Mouse (Mus musculus): ENCODE measurements around the gene Ide. TPM values are rescaled to one million over a fixed set of nuclear protein-coding genes. Genes with fewer than 3 reads are reported as not detected.

Gene Ide
- polyA plus RNA-seq, 1 experiment: 24.8 TPM

- TF ChIP-seq POLR2A (IDR thresholded peaks at IDR 0.05; ENCODE audit: borderline replicate concordance, low read depth, low read length): no peak
- TF ChIP-seq CTCF (IDR thresholded peaks at IDR 0.05; ENCODE audit: low read depth, low read length): no peak
- no peak overlapping the region for H3K27ac ChIP-seq (ENCODE audit: insufficient read depth, low read depth, low read length)
- peaks cover 4% of the 10 kb centered on the region for H3K4me1 ChIP-seq (ENCODE audit: control insufficient read depth, insufficient read depth, low read length)
- H3K4me3 ChIP-seq (ENCODE audit: insufficient read depth, low read length): no peak overlapping the region
Observed at GRCm38 (mm10) chr19:37368990-37369389, 31.3 kb upstream of the Ide start.

- TF ChIP-seq CTCF (IDR thresholded peaks at IDR 0.05; ENCODE audit: low read depth, low read length) (no peak), POLR2A (IDR thresholded peaks at IDR 0.05; ENCODE audit: borderline replicate concordance, low read depth, low read length) (no peak)
- peaks cover 2% of the 10 kb centered on the region; the same call in 1 of the 2 replicates for H3K4me1 ChIP-seq (ENCODE audit: control insufficient read depth, insufficient read depth, low read length)
- no peak overlapping the region for H3K27ac ChIP-seq (ENCODE audit: insufficient read depth, low read depth, low read length)
- no peak overlapping the region for H3K4me3 ChIP-seq (ENCODE audit: insufficient read depth, low read length)
Observed at GRCm38 (mm10) chr19:37363128-37363939, 25.7 kb upstream of the Ide start.

- TF ChIP-seq CTCF (IDR thresholded peaks at IDR 0.05; ENCODE audit: low read depth, low read length) (no peak), POLR2A (IDR thresholded peaks at IDR 0.05; ENCODE audit: borderline replicate concordance, low read depth, low read length) (no peak)
Observed at GRCm38 (mm10) chr19:37362545-37362944, 24.9 kb upstream of the Ide start.

GRCm38 (mm10) chr19:37360044-37360443 is 22.4 kb upstream of the Ide start:
- H3K4me1 ChIP-seq (ENCODE audit: control insufficient read depth, insufficient read depth, low read length): peaks cover 2% of the 10 kb centered on the region; the same call in 1 of the 2 replicates
- H3K4me3 ChIP-seq (ENCODE audit: insufficient read depth, low read length): no peak overlapping the region
- no peak for TF ChIP-seq CTCF (IDR thresholded peaks at IDR 0.05; ENCODE audit: low read depth, low read length)
- TF ChIP-seq POLR2A (IDR thresholded peaks at IDR 0.05; ENCODE audit: borderline replicate concordance, low read depth, low read length): no peak

More at GRCm38 (mm10) chr19:37362545-37362944, 24.9 kb upstream of the Ide start:
- Histone ChIP-seq H3K4me1 (ENCODE audit: control insufficient read depth, insufficient read depth, low read length) (peaks cover 2% of the 10 kb centered on the region; the same call in 1 of the 2 replicates), H3K27ac (ENCODE audit: insufficient read depth, low read depth, low read length) (no peak overlapping the region), H3K4me3 (ENCODE audit: insufficient read depth, low read length) (no peak overlapping the region)

GRCm38 (mm10) chr19:37353331-37353730 is 15.7 kb upstream of the Ide start:
- TF ChIP-seq CTCF (IDR thresholded peaks at IDR 0.05; ENCODE audit: low read depth, low read length) (no peak), POLR2A (IDR thresholded peaks at IDR 0.05; ENCODE audit: borderline replicate concordance, low read depth, low read length) (no peak)
- no peak overlapping the region for H3K4me3 ChIP-seq (ENCODE audit: insufficient read depth, low read length)
- no peak overlapping the region for H3K27ac ChIP-seq (ENCODE audit: insufficient read depth, low read depth, low read length)
- no peaks in the 10 kb centered on the region for H3K4me1 ChIP-seq (ENCODE audit: control insufficient read depth, insufficient read depth, low read length)

More at GRCm38 (mm10) chr19:37360044-37360443, 22.4 kb upstream of the Ide start:
- no peak overlapping the region for H3K27ac ChIP-seq (ENCODE audit: insufficient read depth, low read depth, low read length)

GRCm38 (mm10) chr19:37352756-37353155 is 15.1 kb upstream of the Ide start:
- TF ChIP-seq CTCF (IDR thresholded peaks at IDR 0.05; ENCODE audit: low read depth, low read length) (no peak), POLR2A (IDR thresholded peaks at IDR 0.05; ENCODE audit: borderline replicate concordance, low read depth, low read length) (no peak)
- H3K4me3 ChIP-seq (ENCODE audit: insufficient read depth, low read length): no peak overlapping the region
- no peaks in the 10 kb centered on the region for H3K4me1 ChIP-seq (ENCODE audit: control insufficient read depth, insufficient read depth, low read length)
- H3K27ac ChIP-seq (ENCODE audit: insufficient read depth, low read depth, low read length): no peak overlapping the region

GRCm38 (mm10) chr19:37348952-37349351 is 11.3 kb upstream of the Ide start:
- TF ChIP-seq CTCF (IDR thresholded peaks at IDR 0.05; ENCODE audit: low read depth, low read length) (no peak), POLR2A (IDR thresholded peaks at IDR 0.05; ENCODE audit: borderline replicate concordance, low read depth, low read length) (no peak)
- H3K27ac ChIP-seq (ENCODE audit: insufficient read depth, low read depth, low read length): no peak overlapping the region
- no peaks in the 10 kb centered on the region for H3K4me1 ChIP-seq (ENCODE audit: control insufficient read depth, insufficient read depth, low read length)
- H3K4me3 ChIP-seq (ENCODE audit: insufficient read depth, low read length): no peak overlapping the region

GRCm38 (mm10) chr19:37348331-37348730 is 10.7 kb upstream of the Ide start:
- Histone ChIP-seq H3K4me3 (ENCODE audit: insufficient read depth, low read length) (no peak overlapping the region), H3K4me1 (ENCODE audit: control insufficient read depth, insufficient read depth, low read length) (no peaks in the 10 kb centered on the region), H3K27ac (ENCODE audit: insufficient read depth, low read depth, low read length) (no peak overlapping the region)
- no peak for TF ChIP-seq CTCF (IDR thresholded peaks at IDR 0.05; ENCODE audit: low read depth, low read length)
- no peak for TF ChIP-seq POLR2A (IDR thresholded peaks at IDR 0.05; ENCODE audit: borderline replicate concordance, low read depth, low read length)

- no peaks in the 10 kb centered on the region for H3K4me1 ChIP-seq (ENCODE audit: control insufficient read depth, insufficient read depth, low read length)
- no peak overlapping the region for H3K27ac ChIP-seq (ENCODE audit: insufficient read depth, low read depth, low read length)
- H3K4me3 ChIP-seq (ENCODE audit: insufficient read depth, low read length): no peak overlapping the region
- no peak for TF ChIP-seq POLR2A (IDR thresholded peaks at IDR 0.05; ENCODE audit: borderline replicate concordance, low read depth, low read length)
- no peak for TF ChIP-seq CTCF (IDR thresholded peaks at IDR 0.05; ENCODE audit: low read depth, low read length)
Observed at GRCm38 (mm10) chr19:37346258-37346657, 8.6 kb upstream of the Ide start.

- peaks cover 10% of the 10 kb centered on the region for H3K4me1 ChIP-seq (ENCODE audit: control insufficient read depth, insufficient read depth, low read length)
- no peak overlapping the region for H3K4me3 ChIP-seq (ENCODE audit: insufficient read depth, low read length)
- H3K27ac ChIP-seq (ENCODE audit: insufficient read depth, low read depth, low read length): no peak overlapping the region
- TF ChIP-seq POLR2A (IDR thresholded peaks at IDR 0.05; ENCODE audit: borderline replicate concordance, low read depth, low read length) (no peak), CTCF (IDR thresholded peaks at IDR 0.05; ENCODE audit: low read depth, low read length) (no peak)
Observed at GRCm38 (mm10) chr19:37343899-37344298, 6.2 kb upstream of the Ide start.
